Mouse (Mus musculus) gastrocnemius, adult 18-20 months (tissue): ENCODE measurements around the gene Gm10324. TPM values are rescaled to one million over a fixed set of nuclear protein-coding genes. Genes with fewer than 3 reads are reported as not detected.
"Not testable (repeated sequence)": the region's sequence is repeated elsewhere in the genome, so short reads cannot be mapped to it uniquely, and the experiment has no call there.

ENCODE experiments used
- DNase-seq: peaks from one replicate; pipeline ENCODE4 v3.0.0; 2021; ENCODE audit warnings: low spot score
- long read RNA-seq, 2 experiments: library from polyadenylated mRNA; stranded (forward); transcript quantifications; one replicate each; pipeline ENCODE4 v2.0.0; 2021
- total RNA-seq, 2 experiments: library from RNA; stranded (reverse); gene quantifications; 2 replicates each; pipeline ENCODE4 v1.2.3; 2021

Gm10324 gene
- total RNA-seq = not detected
- long read RNA-seq, experiment 1 = 0 reads
- long read RNA-seq, experiment 2 = 0 reads

DNA sequence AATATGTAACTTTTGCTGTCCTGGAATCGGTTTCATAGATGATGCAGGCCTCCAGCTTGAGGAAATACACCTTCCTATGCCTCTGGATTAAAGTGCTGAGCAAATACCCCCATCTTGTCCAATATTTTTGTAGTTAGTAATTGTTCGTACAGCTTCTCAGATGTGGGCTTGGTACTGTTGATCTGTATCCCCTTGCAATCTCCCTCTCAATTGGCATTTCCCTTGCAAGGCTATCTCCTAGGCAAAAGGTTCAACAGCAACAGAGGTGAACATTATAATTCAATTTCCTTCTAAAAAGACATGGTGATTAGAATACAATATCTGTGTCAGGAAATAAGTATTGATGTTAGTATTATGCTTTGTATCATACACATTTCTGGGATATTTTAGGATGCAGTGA lies at the start of gene Gm10324:
TSS of gene Gm10324 (plus strand) at position 301 of the 400 bp plus-strand sequence.
- not testable (repeated sequence) for DNase-seq

Other genes starting within 250 kb of the Gm10324 start
- not detected for gene Gm10772, start 108.0 kb downstream of the Gm10324 start, total RNA-seq